Mouse (Mus musculus) monocyte, adult 59 days (primary cell): ENCODE results near the gene Wdr89. TPM values are rescaled to one million over a fixed set of nuclear protein-coding genes. Genes with fewer than 3 reads are reported as not detected.

Source experiments
- total RNA-seq, 2 experiments: library from RNA; stranded (reverse); gene quantifications; one replicate each; pipeline ENCODE4 v1.2.4; 2023

The Wdr89 gene
- 1 to 10 TPM; 1.8 to 2.9 TPM for total RNA-seq

GRCm38 (mm10) chr12:75669258-75670106 lies at the start of gene Wdr89:
TSS of gene Wdr89 (minus strand) at chr12:75669537.

DNA sequence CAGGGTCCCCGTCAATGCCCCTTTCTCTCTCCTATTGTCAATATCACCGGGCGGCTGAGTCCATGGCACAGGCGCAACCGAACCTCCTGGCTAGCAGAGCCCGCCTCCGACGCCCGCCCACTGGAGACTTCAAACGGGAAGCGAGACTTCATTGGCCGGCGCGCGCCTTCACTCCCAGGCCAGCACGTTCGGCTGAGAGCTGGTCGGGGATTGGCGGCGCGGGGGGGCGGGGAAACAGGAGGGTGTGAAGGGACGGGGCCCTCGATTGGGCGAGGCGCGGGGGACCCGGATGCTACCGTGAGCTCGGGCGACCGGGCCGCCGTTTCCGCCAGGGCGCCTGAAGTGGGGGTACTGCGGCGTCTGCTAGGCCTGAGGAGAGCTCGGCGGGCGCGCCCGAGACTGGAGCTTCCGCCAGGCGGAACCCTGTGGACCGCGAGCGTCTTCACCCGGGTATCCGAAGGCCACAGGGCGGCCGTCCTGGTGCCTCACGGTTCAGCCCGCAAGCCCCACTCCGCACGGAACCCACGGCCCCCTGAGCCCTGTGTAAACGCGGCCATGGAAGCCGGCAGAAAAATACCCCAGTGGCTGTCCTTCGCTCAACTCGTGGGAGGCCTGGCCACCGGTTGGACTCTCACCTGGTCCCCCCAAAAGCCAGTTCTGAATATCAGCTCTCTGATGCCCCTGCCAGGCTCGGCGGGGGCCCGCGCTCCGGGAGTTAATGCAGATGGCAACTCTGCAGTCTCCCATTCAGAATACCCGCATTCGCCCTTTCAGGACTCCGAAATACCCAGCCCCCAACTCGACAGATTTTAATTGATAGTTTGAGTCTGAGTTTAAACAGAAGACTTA lies 73.0 kb downstream of the Wdr89 start, which contains the start of gene Ppp2r5e:
Gene Ppp2r5e, minus strand, starts transcription at position 92 of the 849 bp plus-strand sequence.

Other genes starting within 250 kb of the Wdr89 start
- 10 to 100 TPM; 36.9 to 47.3 TPM for gene Ppp2r5e, start 73.3 kb downstream of the Wdr89 start, total RNA-seq
- 10 to 100 TPM; 48.9 to 53.7 TPM for gene Sgpp1, start 66.2 kb upstream of the Wdr89 start, total RNA-seq
- 10 to 100 TPM; 28.6 to 30.1 TPM for gene Syne2, start 148.6 kb upstream of the Wdr89 start, total RNA-seq